Mouse (Mus musculus) liver, embryonic 14.5 days (tissue): Measurements from ENCODE around the gene Prm3. TPM values are rescaled to one million over a fixed set of nuclear protein-coding genes. Genes with fewer than 3 reads are reported as not detected.

Experiments used
- ATAC-seq: fragments of 200-750 bp; cut with Nextera tagmentation; 2 replicates; pipeline ENCODE4 v1.8.0; 2017; ENCODE audit warnings: moderate number of reproducible peaks, mild to moderate bottlenecking, moderate library complexity; ENCODE audit not compliant: insufficient read depth
- DNase-seq, 3 experiments: peaks; one replicate each; pipeline ENCODE4 v3.0.0-alpha.2; 2012 to 2013; ENCODE audit warnings: low read depth in 3 of 3, low spot score in 3 of 3
- H3K27ac ChIP-seq: fragments of 300-500 bp; sonication (generic); 2 replicates; pipeline ENCODE4 v1.5.1; 2014; ENCODE audit warnings: moderate library complexity, mild to moderate bottlenecking, control low read depth, inconsistent platforms
- H3K27me3 ChIP-seq: fragments of 300-500 bp; sonication (generic); 2 replicates; pipeline ENCODE4 v1.6.1; 2014; ENCODE audit warnings: mild to moderate bottlenecking, low read length, moderate library complexity; ENCODE audit not compliant: control insufficient read depth, insufficient read depth
- H3K36me3 ChIP-seq: fragments of 300-500 bp; sonication (generic); replicated peaks from 2 replicates; pipeline ENCODE4 v1.6.1; 2014; ENCODE audit warnings: low read depth; ENCODE audit not compliant: control insufficient read depth, insufficient read depth
- H3K4me1 ChIP-seq, 2 experiments: fragments of 200-500 bp in 1 of 2; fragments of 300-500 bp in 1 of 2; sonication (generic) in 1 of 2; replicated peaks; 2 replicates each; pipeline ENCODE4 v1.6.1; 2012 to 2014; ENCODE audit warnings: antibody characterized with exemption in 1 of 2, inconsistent platforms in 1 of 2, low read length in 1 of 2; ENCODE audit not compliant: control insufficient read depth in 2 of 2, insufficient read depth in 2 of 2
- H3K4me2 ChIP-seq: fragments of 300-500 bp; sonication (generic); 2 replicates; pipeline ENCODE4 v1.6.1; 2014; ENCODE audit warnings: low read depth, mild to moderate bottlenecking, control low read depth, moderate library complexity
- H3K4me3 ChIP-seq, 2 experiments: fragments of 200-500 bp in 1 of 2; fragments of 300-500 bp in 1 of 2; sonication (generic) in 1 of 2; 2 replicates each; pipeline ENCODE4 v1.5.1; 2012 to 2014; ENCODE audit warnings: low read depth in 2 of 2, low read length in 2 of 2, mild to moderate bottlenecking in 2 of 2, control low read depth in 1 of 2, inconsistent platforms in 1 of 2, moderate library complexity in 1 of 2; ENCODE audit not compliant: insufficient read depth in 1 of 2
- H3K9ac ChIP-seq: fragments of 300-500 bp; sonication (generic); replicated peaks from 2 replicates; pipeline ENCODE4 v1.6.1; 2014; ENCODE audit warnings: mild to moderate bottlenecking, control low read depth, moderate library complexity
- H3K9me3 ChIP-seq: fragments of 300-500 bp; sonication (generic); 2 replicates; pipeline ENCODE4 v1.6.1; 2016; ENCODE audit warnings: low read length, mixed read lengths; ENCODE audit not compliant: control insufficient read depth
- CTCF ChIP-seq: IDR thresholded peaks from 2 replicates; pipeline ENCODE4 v1.5.1; 2016; ENCODE audit warnings: antibody characterized with exemption, low read depth, control low read depth
- EP300 ChIP-seq: IDR thresholded peaks from 2 replicates; pipeline ENCODE4 v1.6.1; 2016; ENCODE audit warnings: antibody characterized with exemption, low read depth
- WGBS: fragments of 180-500 bp; shearing (Covaris S2); extraction: QIAGEN DNeasy Blood & Tissue Kit; methylation state at CpG from one replicate; pipeline ENCODE4 v1.1.7; 2014; ENCODE audit not compliant: insufficient replicate concordance; 5-methylcytosine and 5-hydroxymethylcytosine counted together
- polyA plus RNA-seq, 2 experiments: library from polyadenylated mRNA; depleted of rRNA in 1 of 2; stranded (reverse) in 1 of 2; unstranded in 1 of 2; fragments of >200 nt; fragmentation: Nextera tagmentation in 1 of 2; extraction: Ambion mirVana in 1 of 2; gene quantifications; 2 replicates each; pipeline versions ENCODE4 v1.2.1 to v1.2.3; 2012 to 2014

Gene Prm3
- polyA plus RNA-seq, 2 experiments = not detected

DNA sequence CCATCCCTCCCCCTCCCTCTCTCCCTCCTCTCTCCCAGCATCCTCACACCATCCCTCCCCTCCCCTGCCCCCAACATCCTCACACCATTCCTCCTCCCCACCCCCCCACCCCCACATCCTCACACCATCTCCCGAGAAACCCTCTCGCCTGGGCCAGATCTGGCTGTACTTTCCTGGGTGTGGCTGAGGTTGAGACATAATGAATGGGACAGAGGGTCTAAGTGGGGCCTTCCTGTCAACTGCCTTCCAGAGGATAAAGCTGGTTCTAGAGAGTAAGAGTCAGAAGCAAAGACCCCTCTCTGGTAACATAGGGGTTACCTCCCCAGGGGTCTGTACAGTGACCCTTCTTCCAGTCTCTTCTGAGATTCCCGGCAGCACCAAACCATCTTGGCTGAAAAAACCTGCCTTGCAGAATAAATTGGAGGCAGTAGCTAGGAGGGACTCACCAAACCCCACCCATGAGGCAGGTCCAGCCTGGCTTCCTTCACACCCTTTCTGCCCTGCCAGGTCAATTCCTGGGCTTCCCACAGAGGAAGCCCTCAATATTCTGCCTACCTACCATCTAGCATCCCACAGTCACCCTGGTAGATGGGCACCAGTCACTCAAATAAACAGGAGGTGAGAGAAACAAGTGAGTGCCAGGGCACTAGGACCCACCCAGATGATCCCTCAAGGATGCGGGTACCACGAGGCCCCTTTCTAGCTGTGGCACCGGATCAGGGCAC lies 27.0 kb downstream of the Prm3 start:
- H3K27me3 ChIP-seq = no peaks in the 10 kb centered on the region
- 29% methylated on average over 6 of the region's 6 CpGs for WGBS
- H3K9me3 ChIP-seq = no peaks in the 10 kb centered on the region
- no peak overlapping the region for H3K9ac ChIP-seq
- H3K36me3 ChIP-seq = no peaks in the 10 kb centered on the region
- DNase-seq = no peak
- TF ChIP-seq EP300 (no peak), CTCF (no peak)
- no peaks in the 10 kb centered on the region; a peak in 2 of 4 replicates for H3K4me1 ChIP-seq
- no peak overlapping the region for H3K4me3 ChIP-seq
- H3K27ac ChIP-seq = no peak overlapping the region
- ATAC-seq = no peak
- no peak overlapping the region for H3K4me2 ChIP-seq

DNA sequence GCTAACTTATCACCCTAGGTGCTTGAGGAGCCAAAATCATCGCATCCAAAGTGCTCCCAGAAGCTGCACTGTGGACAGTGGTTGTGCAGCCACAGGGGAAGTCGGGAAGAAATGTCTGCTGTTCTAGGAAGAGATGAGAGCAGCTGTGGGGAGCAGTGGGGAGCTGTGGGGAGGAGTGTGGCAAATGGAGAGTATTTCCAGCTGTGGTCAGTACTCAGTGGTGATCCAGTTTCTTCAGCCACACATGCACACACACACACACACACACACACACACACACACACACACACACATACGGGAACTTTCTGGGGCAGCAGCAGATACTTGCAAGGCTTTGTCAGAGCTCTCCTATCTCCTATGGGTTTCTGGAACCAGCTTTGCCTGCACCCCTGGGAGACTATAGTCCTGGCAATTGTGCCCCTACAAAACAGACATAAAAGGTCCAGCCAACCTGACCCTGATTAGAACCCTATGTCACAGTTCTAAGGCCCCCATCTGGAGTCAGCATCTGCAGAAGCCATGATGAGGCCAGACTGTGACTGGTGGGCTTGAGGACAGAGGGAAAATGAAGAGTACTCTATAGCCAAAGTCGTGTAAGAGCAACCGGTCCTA lies 28.0 kb downstream of the Prm3 start:
- H3K4me3 ChIP-seq = no peak overlapping the region
- no peak overlapping the region for H3K9ac ChIP-seq
- H3K36me3 ChIP-seq = no peaks in the 10 kb centered on the region
- no peaks in the 10 kb centered on the region for H3K4me1 ChIP-seq
- no peak overlapping the region for H3K4me2 ChIP-seq
- H3K27me3 ChIP-seq = no peaks in the 10 kb centered on the region
- H3K27ac ChIP-seq = no peak overlapping the region
- ATAC-seq = no peak
- TF ChIP-seq CTCF (no peak), EP300 (no peak)
- 51% methylated on average over 5 of the region's 5 CpGs for WGBS
- H3K9me3 ChIP-seq = no peaks in the 10 kb centered on the region
- no peak for DNase-seq

DNA sequence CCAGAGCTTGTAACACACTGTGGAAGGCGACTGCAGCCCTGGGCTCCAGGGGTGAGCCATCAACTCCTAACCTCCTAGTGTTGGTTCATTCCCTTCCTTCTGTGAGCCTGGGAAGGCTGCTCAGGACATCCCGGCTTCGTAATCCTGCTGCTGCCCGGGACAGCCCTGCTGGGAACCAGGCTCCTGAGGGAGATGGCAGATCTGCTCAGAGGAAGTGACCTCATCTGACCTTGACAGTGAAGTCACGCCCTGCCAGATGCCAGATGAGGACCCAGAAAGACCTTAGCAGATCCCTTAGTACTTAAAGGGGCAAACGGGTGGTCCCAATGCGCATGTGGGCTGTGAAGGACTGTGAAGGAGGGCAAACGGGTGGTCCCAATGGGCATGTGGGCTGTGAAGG lies 29.5 kb downstream of the Prm3 start:
- Histone ChIP-seq H3K27me3 (no peaks in the 10 kb centered on the region), H3K4me2 (no peak overlapping the region), H3K9me3 (no peaks in the 10 kb centered on the region), H3K9ac (no peak overlapping the region), H3K36me3 (no peaks in the 10 kb centered on the region), H3K27ac (no peak overlapping the region), H3K4me1 (no peaks in the 10 kb centered on the region), H3K4me3 (no peak overlapping the region)
- WGBS = 51% methylated on average over 8 of the region's 8 CpGs
- DNase-seq (no peak), ATAC-seq (no peak)
- no peak for TF ChIP-seq EP300
- no peak for TF ChIP-seq CTCF

DNA sequence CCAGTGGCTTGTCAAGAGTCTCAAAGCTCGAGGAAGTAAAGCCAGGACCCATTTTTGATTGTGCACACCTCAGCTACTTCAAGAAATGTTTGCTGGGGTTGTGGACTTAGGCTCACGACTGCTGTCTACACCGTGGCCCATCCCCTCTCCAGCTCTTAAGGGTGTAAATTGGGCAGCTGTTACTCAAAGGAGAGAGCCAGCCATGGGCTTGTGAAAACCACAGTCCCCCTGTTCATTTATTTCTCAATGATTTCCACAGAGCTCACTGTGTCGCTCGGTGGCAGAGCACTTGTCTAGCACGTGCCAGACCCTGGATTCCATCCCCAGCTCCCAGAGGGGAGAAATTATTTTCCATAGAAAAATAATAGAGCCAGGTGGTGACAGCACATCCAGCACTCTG lies 34.5 kb downstream of the Prm3 start:
- Histone ChIP-seq H3K36me3 (no peaks in the 10 kb centered on the region), H3K4me2 (no peak overlapping the region), H3K9ac (no peak overlapping the region), H3K4me1 (no peaks in the 10 kb centered on the region), H3K27ac (no peak overlapping the region), H3K9me3 (no peaks in the 10 kb centered on the region), H3K4me3 (no peak overlapping the region), H3K27me3 (no peaks in the 10 kb centered on the region)
- WGBS = 47% methylated on average over 6 of the region's 6 CpGs
- DNase-seq (no peak), ATAC-seq (no peak)
- TF ChIP-seq EP300 (no peak), CTCF (no peak)

DNA sequence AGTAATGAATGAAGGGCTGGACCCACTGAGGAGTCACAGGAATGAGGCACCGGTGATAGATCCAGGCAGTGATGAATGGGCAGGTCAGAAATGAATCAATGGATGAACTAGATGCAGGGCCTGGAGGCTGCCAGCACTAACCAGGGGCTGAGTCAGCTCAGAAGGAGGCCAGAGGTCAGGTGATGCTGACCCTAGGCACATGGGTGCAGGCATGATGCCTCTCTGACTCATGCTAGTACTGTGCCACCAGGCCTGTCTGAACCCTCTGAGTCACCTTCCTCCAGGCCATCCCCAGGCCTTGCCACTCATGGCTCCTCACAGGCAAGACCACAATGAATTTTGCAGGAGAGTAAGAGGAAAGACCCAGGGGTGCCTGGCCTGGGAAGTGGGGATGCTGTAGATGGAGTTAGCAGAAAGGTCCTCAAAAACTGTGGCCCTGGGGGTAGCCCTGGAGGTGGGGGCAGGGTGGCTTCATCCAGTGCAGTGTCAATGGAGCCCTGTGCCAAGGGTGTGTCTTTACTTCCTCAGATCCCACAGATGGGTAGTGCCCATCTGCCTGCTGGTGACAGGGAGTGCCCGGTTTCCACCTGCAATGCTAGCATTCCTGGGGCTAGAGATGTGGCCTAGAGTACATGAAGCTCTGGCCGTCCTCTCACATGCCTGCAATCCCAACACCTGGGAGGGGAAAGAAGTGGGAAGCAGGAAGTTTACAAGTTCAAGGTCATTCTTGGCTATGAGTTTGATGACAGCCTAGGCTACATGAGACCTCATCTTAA lies 36.0 kb downstream of the Prm3 start:
- H3K36me3 ChIP-seq = no peaks in the 10 kb centered on the region
- H3K27ac ChIP-seq = no peak overlapping the region
- DNase-seq (no peak), ATAC-seq (no peak)
- 53% methylated on average over 3 of the region's 3 CpGs for WGBS
- H3K27me3 ChIP-seq = no peaks in the 10 kb centered on the region
- H3K4me3 ChIP-seq = no peak overlapping the region
- H3K9me3 ChIP-seq = no peaks in the 10 kb centered on the region
- no peaks in the 10 kb centered on the region for H3K4me1 ChIP-seq
- H3K9ac ChIP-seq = no peak overlapping the region
- no peak overlapping the region for H3K4me2 ChIP-seq
- TF ChIP-seq CTCF (no peak), EP300 (no peak)
